Mouse (Mus musculus) hindbrain, postnatal 0 days (tissue): ENCODE measurements at regions not wholly inside any gene's neighbourhood (a gene's known extent, or its start where the extent isn't known, plus 50 kb on each side); places are given as distances from the start of the nearest gene placed in this dataset.
A peak's percentile ranks its signal among the peaks of the same experiment; 100 is the strongest.

Source experiments
- ATAC-seq: fragments of 200-750 bp; cut with Nextera tagmentation; 2 replicates; pipeline ENCODE4 v1.8.0; 2017; ENCODE audit warnings: mild to moderate bottlenecking, moderate TSS enrichment, moderate library complexity
- DNase-seq: peaks from one replicate; pipeline ENCODE4 v3.0.0-alpha.2; 2015; ENCODE audit warnings: low spot score
- H3K27ac ChIP-seq: fragments of 300-500 bp; sonication (generic); 2 replicates; pipeline ENCODE4 v1.5.1; 2014; ENCODE audit warnings: mild to moderate bottlenecking
- H3K27me3 ChIP-seq: fragments of 300-500 bp; sonication (generic); 2 replicates; pipeline ENCODE4 v1.6.1; 2014; ENCODE audit warnings: low read length, mixed read lengths; ENCODE audit not compliant: insufficient read depth
- H3K36me3 ChIP-seq: fragments of 300-500 bp; sonication (generic); 2 replicates; pipeline ENCODE4 v1.6.1; 2014; ENCODE audit warnings: low read length, mixed read lengths; ENCODE audit not compliant: insufficient read depth
- H3K4me1 ChIP-seq: fragments of 300-500 bp; sonication (generic); 2 replicates; pipeline ENCODE4 v1.6.1; 2014; ENCODE audit warnings: antibody characterized with exemption, low read length, mixed read lengths; ENCODE audit not compliant: insufficient read depth
- H3K4me2 ChIP-seq: fragments of 300-500 bp; sonication (generic); 2 replicates; pipeline ENCODE4 v1.6.1; 2014; ENCODE audit warnings: low read depth, mild to moderate bottlenecking, low read length, moderate library complexity, mixed read lengths
- H3K4me3 ChIP-seq: fragments of 300-500 bp; sonication (generic); 2 replicates; pipeline ENCODE4 v1.5.1; 2014; ENCODE audit warnings: low read length
- H3K9ac ChIP-seq: fragments of 300-500 bp; sonication (generic); replicated peaks from 2 replicates; pipeline ENCODE4 v1.6.1; 2014; ENCODE audit warnings: mild to moderate bottlenecking, low read length, moderate library complexity, mixed read lengths
- H3K9me3 ChIP-seq: fragments of 300-500 bp; sonication (generic); 2 replicates; pipeline ENCODE4 v1.6.1; 2016; ENCODE audit warnings: low read length, mixed read lengths
- CTCF ChIP-seq: IDR thresholded peaks from 2 replicates; pipeline ENCODE4 v1.5.1; 2016; ENCODE audit warnings: antibody characterized with exemption, control low read depth, low read depth
- WGBS: fragments of 180-500 bp; shearing (Covaris S2); extraction: QIAGEN DNeasy Blood & Tissue Kit; methylation state at CpG from one replicate; pipeline ENCODE4 v1.1.7; 2014; 5-methylcytosine and 5-hydroxymethylcytosine counted together

DNA sequence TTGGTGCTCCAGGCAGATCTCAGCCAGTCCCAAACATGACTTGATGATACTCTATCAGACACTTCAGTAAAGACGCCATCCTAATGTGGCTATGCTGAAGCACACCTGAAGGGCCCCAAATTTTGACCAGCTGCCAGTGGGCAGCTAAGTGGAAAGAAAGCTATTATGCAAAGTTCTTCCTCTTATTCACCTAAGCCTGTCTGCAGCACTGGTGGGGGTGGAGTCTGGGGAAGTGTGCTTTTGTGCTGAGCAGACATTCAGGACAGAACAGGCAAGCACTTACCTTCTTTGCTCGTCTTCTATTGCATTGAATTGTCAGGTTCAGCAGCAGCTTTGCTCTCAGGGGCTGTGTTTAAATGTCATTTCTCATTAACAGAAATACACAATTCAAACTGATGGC, 200.7 kb downstream of the Pla2g4a start:
- Histone ChIP-seq H3K36me3 (no peaks in the 10 kb centered on the region), H3K4me2 (no peak overlapping the region), H3K27ac (no peak overlapping the region), H3K4me3 (no peak overlapping the region), H3K9me3 (no peaks in the 10 kb centered on the region), H3K9ac (no peak overlapping the region), H3K4me1 (no peaks in the 10 kb centered on the region), H3K27me3 (no peaks in the 10 kb centered on the region)
- ATAC-seq, result no peak
- WGBS, result 50% methylated on average over 2 of the region's 2 CpGs
- TF ChIP-seq CTCF, result no peak
- DNase-seq, result no peak

DNA sequence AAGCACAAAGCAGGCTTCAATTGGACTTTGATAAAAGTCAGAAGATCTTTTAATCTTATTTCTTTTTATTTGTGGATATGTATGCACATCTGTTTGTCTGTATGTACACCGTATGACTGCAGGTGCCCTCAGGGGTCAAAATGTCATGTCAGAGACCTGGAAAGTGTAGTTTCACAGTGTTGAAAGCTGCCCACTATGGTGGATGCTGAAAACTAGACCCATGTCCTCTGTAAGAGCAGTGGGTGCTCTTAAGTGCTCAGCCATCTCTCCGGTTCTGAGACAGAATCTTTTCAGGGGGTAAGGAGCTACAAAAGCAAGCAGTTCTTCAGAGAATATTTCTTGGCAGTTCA, 202.3 kb downstream of the Pla2g4a start:
- no peaks in the 10 kb centered on the region for H3K9me3 ChIP-seq
- no peak for TF ChIP-seq CTCF
- no peak overlapping the region for H3K9ac ChIP-seq
- H3K27me3 ChIP-seq, result no peaks in the 10 kb centered on the region
- 88% methylated on average over 2 of the region's 2 CpGs for WGBS
- H3K27ac ChIP-seq, result no peak overlapping the region
- DNase-seq, result no peak
- H3K4me1 ChIP-seq, result no peaks in the 10 kb centered on the region
- H3K36me3 ChIP-seq, result no peaks in the 10 kb centered on the region
- H3K4me3 ChIP-seq, result no peak overlapping the region
- H3K4me2 ChIP-seq, result no peak overlapping the region
- ATAC-seq, result no peak

DNA sequence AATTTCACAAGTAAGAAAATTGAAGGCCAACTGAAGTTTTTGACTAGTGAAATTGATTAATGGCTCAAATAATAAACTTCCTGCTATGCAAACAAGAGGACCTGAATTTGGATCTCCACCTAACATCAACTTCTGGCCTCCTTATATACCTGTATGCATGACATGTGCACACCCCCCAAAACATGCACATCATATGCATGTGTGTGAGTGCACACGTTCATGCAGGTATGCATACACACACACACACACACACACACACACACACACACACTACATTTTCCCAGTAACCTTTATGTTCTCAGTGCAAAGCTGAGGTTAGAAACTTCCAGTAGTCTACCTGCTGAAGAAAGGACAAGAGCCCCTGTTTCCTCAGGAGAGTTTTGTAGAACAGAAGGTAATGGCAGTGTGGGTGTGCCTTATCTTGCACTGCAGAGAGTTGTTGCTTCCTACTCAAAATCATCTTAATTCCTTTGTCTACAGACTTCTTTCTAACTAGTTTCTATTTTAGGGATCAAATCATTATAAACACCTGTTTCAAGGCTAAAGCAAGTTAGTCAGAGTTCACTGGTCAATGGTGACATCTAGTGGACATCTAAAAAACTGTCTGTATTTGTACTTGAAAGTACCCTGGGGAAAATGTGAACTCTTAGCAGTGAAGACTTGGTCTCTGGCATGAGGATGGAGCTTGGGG, 202.9 kb downstream of the Pla2g4a start:
- DNase-seq (peak; percentile 91), ATAC-seq (0 out of 2 replicates have a peak, but pooled peaks have one; percentile 35)

DNA sequence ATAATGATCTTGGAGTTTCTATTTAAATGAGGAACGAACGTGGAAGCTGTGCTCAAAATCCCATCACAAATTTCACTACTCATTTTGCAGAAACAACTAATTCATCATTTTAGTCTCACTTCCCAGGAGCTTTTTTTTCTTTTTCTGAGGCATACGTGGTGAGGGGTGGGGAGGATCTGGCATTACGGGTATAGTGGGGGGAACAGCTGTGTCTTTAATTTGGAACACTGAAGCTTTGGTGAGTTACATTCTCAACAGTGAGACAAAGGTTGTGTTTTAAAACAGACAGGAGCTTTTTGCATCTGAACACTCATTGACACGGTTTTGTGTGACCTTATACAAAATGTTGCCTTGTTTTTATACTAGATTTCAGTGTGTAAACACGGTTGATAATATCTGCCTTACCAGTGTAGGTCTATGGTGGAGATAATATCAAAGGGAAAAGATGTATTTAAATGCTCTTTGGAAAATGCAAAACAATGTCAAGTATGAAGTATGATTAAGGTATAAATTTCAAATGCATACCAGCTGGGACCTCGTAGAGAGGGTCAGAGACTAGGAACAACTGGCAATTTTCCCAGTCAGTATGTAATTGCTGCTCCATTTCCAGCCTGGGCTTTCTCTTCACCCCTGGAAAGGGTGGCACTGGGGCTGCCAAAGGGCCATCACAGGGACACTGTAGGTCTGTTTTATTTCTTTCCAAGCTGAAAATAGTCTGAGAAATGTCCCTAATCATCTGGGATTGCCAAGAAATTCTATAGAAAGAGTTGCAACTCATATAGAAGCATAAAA, 207.6 kb downstream of the Pla2g4a start:
- no peak for TF ChIP-seq CTCF
- no peaks in the 10 kb centered on the region for H3K27me3 ChIP-seq
- ATAC-seq, result no peak
- no peaks in the 10 kb centered on the region for H3K4me1 ChIP-seq
- H3K9me3 ChIP-seq, result no peaks in the 10 kb centered on the region
- 44% methylated on average over 7 of the region's 7 CpGs for WGBS
- no peak overlapping the region for H3K9ac ChIP-seq
- no peak overlapping the region for H3K27ac ChIP-seq
- peak; percentile 29 for DNase-seq
- H3K36me3 ChIP-seq, result no peaks in the 10 kb centered on the region
- H3K4me2 ChIP-seq, result no peak overlapping the region
- no peak overlapping the region for H3K4me3 ChIP-seq

More for the DNA sequence above, 202.9 kb downstream of the Pla2g4a start:
- Histone ChIP-seq H3K9ac (no peak overlapping the region), H3K36me3 (no peaks in the 10 kb centered on the region), H3K27ac (no peak overlapping the region), H3K9me3 (no peaks in the 10 kb centered on the region), H3K4me2 (no peak overlapping the region), H3K4me3 (no peak overlapping the region), H3K4me1 (no peaks in the 10 kb centered on the region), H3K27me3 (no peaks in the 10 kb centered on the region)
- WGBS, result 92% methylated on average over 1 of the region's 1 CpGs
- TF ChIP-seq CTCF, result peak; percentile 74

DNA sequence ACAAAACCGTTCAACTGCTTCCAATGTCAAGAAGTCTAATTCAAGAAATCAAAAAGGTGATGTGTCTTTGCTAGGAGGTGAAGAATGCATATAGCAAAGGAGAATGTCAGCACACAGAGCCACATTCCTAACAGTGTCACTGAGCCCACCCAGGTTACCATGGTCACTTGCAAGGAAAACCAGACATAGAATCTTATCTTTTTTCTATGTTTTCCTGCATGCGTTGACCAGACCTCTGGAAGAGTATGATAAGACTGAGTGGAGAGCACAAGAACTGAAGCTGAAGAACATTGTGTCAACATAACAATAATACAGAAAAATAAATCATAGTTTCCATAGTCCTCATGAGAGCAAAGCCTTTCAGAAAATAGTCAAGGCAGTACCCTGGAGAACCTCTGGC, 211.7 kb downstream of the Pla2g4a start:
- 82% methylated on average over 2 of the region's 2 CpGs for WGBS
- Histone ChIP-seq H3K4me3 (no peak overlapping the region), H3K4me1 (no peaks in the 10 kb centered on the region), H3K9ac (no peak overlapping the region), H3K27me3 (no peaks in the 10 kb centered on the region), H3K4me2 (no peak overlapping the region), H3K36me3 (no peaks in the 10 kb centered on the region), H3K9me3 (no peaks in the 10 kb centered on the region), H3K27ac (no peak overlapping the region)
- DNase-seq (no peak), ATAC-seq (no peak)
- no peak for TF ChIP-seq CTCF

DNA sequence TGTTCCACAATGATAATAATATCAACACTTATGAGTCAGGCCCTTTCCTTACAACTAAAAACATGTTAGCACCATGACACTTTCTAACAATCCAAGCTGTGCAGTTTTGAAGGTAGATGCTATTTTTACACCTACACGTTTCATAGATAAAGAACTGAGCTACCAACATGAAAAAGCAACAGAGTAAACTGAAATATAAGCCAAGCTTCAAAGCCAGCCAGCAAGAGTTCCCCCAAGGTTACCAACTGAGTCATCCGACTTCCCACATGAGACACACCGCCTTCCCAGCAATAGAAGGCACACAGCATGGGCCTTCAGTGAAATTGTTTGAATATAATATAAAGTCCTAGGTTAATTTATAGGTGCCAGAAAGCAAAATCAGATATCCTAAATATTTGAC, 222.1 kb downstream of the Pla2g4a start:
- Histone ChIP-seq H3K4me1 (no peaks in the 10 kb centered on the region), H3K27ac (no peak overlapping the region), H3K4me2 (no peak overlapping the region), H3K36me3 (no peaks in the 10 kb centered on the region), H3K9ac (no peak overlapping the region), H3K4me3 (no peak overlapping the region), H3K9me3 (no peaks in the 10 kb centered on the region), H3K27me3 (no peaks in the 10 kb centered on the region)
- DNase-seq (no peak), ATAC-seq (no peak)
- TF ChIP-seq CTCF, result no peak
- WGBS, result 72% methylated on average over 3 of the region's 3 CpGs

DNA sequence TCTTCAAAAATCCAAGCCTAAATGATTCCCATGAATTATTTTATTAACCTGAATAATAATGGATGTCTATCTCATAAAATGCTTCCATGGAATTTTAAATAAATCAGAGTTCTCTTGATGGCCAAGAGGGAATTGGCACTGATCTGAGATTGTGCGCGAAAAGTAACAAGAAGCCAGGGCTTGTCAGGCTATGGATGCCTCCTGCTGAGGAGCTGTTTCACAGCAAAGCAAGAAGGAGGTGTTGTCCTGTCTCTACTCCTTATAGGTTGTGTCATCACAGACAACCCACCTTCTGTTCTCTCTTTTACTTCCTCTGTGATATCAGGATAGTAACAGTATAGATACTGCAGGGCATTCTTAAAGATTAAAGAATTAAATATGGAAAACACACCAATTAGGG, 226.8 kb downstream of the Pla2g4a start:
- no peaks in the 10 kb centered on the region for H3K9me3 ChIP-seq
- H3K4me2 ChIP-seq, result no peak overlapping the region
- no peak overlapping the region for H3K4me3 ChIP-seq
- TF ChIP-seq CTCF, result no peak
- no peaks in the 10 kb centered on the region for H3K36me3 ChIP-seq
- no peak overlapping the region for H3K9ac ChIP-seq
- peak; percentile 11 for DNase-seq
- 65% methylated on average over 2 of the region's 2 CpGs for WGBS
- no peaks in the 10 kb centered on the region for H3K4me1 ChIP-seq
- H3K27ac ChIP-seq, result no peak overlapping the region
- ATAC-seq, result no peak
- H3K27me3 ChIP-seq, result no peaks in the 10 kb centered on the region
